Mouse (Mus musculus) midbrain, embryonic 10.5 days (tissue): ENCODE measurements at regions not wholly inside any gene's neighbourhood (a gene's known extent, or its start where the extent isn't known, plus 50 kb on each side); places are given as distances from the start of the nearest gene placed in this dataset.
A peak's percentile ranks its signal among the peaks of the same experiment; 100 is the strongest.
"Not testable (repeated sequence)": the region's sequence is repeated elsewhere in the genome, so short reads cannot be mapped to it uniquely, and the experiment has no call there.

ENCODE experiments used
- DNase-seq: peaks from one replicate; pipeline ENCODE4 v3.0.0-alpha.2; 2017; ENCODE audit warnings: low spot score
- H3K27ac ChIP-seq: fragments of 300-500 bp; sonication (generic); replicated peaks from 2 replicates; pipeline ENCODE4 v1.5.1; 2016; ENCODE audit warnings: mild to moderate bottlenecking
- H3K27me3 ChIP-seq: fragments of 300-500 bp; sonication (generic); 2 replicates; pipeline ENCODE4 v1.6.1; 2016; ENCODE audit warnings: low read depth, mild to moderate bottlenecking; ENCODE audit not compliant: poor library complexity, severe bottlenecking
- H3K36me3 ChIP-seq: fragments of 300-500 bp; sonication (generic); 2 replicates; pipeline ENCODE4 v1.6.1; 2016; ENCODE audit warnings: mild to moderate bottlenecking, moderate library complexity
- H3K4me1 ChIP-seq: fragments of 300-500 bp; sonication (generic); 2 replicates; pipeline ENCODE4 v1.6.1; 2016
- H3K4me3 ChIP-seq: fragments of 300-500 bp; sonication (generic); 2 replicates; pipeline ENCODE4 v1.5.1; 2016; ENCODE audit warnings: mild to moderate bottlenecking, moderate library complexity
- H3K9me3 ChIP-seq: fragments of 300-500 bp; sonication (generic); replicated peaks from 2 replicates; pipeline ENCODE4 v1.6.1; 2016; ENCODE audit warnings: mild to moderate bottlenecking
- WGBS: fragments of 180-500 bp; shearing (Covaris S2); methylation state at CpG from one replicate; pipeline ENCODE4 v1.1.7; 2016; 5-methylcytosine and 5-hydroxymethylcytosine counted together

GRCm38 (mm10) chr6:6303767-6304166, 86.8 kb upstream of the Slc25a13 start:
- no peaks in the 10 kb centered on the region for H3K27me3 ChIP-seq
- H3K4me3 ChIP-seq: no peak overlapping the region
- peaks cover 17% of the 10 kb centered on the region for H3K4me1 ChIP-seq
- WGBS: 19% methylated on average over 5 of the region's 5 CpGs
- no peak overlapping the region; the same call in 1 of the 2 replicates for H3K27ac ChIP-seq
- H3K9me3 ChIP-seq: no peaks in the 10 kb centered on the region
- no peaks in the 10 kb centered on the region for H3K36me3 ChIP-seq
- no peak for DNase-seq

GRCm38 (mm10) chr6:6301001-6301510, 84.1 kb upstream of the Slc25a13 start:
- H3K9me3 ChIP-seq: no peaks in the 10 kb centered on the region
- H3K27me3 ChIP-seq: no peaks in the 10 kb centered on the region
- H3K36me3 ChIP-seq: no peaks in the 10 kb centered on the region
- peaks cover 17% of the 10 kb centered on the region for H3K4me1 ChIP-seq
- no peak overlapping the region for H3K4me3 ChIP-seq
- no peak overlapping the region for H3K27ac ChIP-seq
- DNase-seq: no peak
- WGBS: 94% methylated on average over 6 of the region's 6 CpGs

- 0 out of 2 replicates have a peak, but pooled peaks cover 5% of the 10 kb centered on the region for H3K9me3 ChIP-seq
- no peak overlapping the region for H3K27ac ChIP-seq
- H3K27me3 ChIP-seq: no peaks in the 10 kb centered on the region
- no peak overlapping the region for H3K4me3 ChIP-seq
- 82% methylated on average over 14 of the region's 14 CpGs for WGBS
- peaks cover 9% of the 10 kb centered on the region for H3K4me1 ChIP-seq
- no peak for DNase-seq
- H3K36me3 ChIP-seq: no peaks in the 10 kb centered on the region
Observed at GRCm38 (mm10) chr6:6298867-6299852, 82.2 kb upstream of the Slc25a13 start.

- not testable (repeated sequence) for H3K36me3 ChIP-seq, H3K4me1 ChIP-seq, H3K27ac ChIP-seq, H3K9me3 ChIP-seq, H3K27me3 ChIP-seq, H3K4me3 ChIP-seq, DNase-seq
- WGBS: 73% methylated on average over 2 of the region's 2 CpGs
Observed at GRCm38 (mm10) chr6:6295551-6295950, 78.6 kb upstream of the Slc25a13 start.

DNA sequence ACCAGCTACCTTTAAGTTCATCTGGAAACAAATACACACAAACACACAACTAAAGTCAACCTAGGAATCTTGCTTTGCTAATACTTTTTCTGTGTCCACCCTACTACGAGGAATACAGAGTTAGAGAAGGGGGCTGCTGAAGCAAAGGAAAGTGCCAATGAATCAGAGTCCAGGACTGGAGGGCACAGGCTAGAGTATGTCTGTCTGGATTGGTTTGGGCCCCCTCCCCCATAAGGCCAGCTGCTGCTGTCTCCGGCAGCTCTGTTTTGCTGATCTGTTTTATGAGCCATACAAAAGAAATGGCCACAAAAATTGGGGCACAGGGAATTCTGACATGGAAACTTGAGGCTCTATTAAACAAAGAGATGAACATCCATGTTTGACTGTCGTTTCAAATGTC, 74.8 kb upstream of the Slc25a13 start:
- no peak overlapping the region for H3K4me3 ChIP-seq
- 68% methylated on average over 3 of the region's 3 CpGs for WGBS
- H3K9me3 ChIP-seq: 0 out of 2 replicates have a peak, but pooled peaks cover 5% of the 10 kb centered on the region
- H3K4me1 ChIP-seq: 0 out of 2 replicates have a peak, but pooled peaks cover 3% of the 10 kb centered on the region
- DNase-seq: no peak
- no peaks in the 10 kb centered on the region for H3K36me3 ChIP-seq
- no peak overlapping the region for H3K27ac ChIP-seq
- H3K27me3 ChIP-seq: no peaks in the 10 kb centered on the region

GRCm38 (mm10) chr6:6290427-6290826, 73.5 kb upstream of the Slc25a13 start:
- Histone ChIP-seq H3K4me1 (0 out of 2 replicates have a peak, but pooled peaks cover 3% of the 10 kb centered on the region), H3K4me3 (no peak overlapping the region), H3K27me3 (no peaks in the 10 kb centered on the region), H3K36me3 (no peaks in the 10 kb centered on the region), H3K9me3 (0 out of 2 replicates have a peak, but pooled peaks cover 3% of the 10 kb centered on the region), H3K27ac (no peak overlapping the region)
- WGBS: 88% methylated on average over 7 of the region's 7 CpGs
- no peak for DNase-seq

DNA sequence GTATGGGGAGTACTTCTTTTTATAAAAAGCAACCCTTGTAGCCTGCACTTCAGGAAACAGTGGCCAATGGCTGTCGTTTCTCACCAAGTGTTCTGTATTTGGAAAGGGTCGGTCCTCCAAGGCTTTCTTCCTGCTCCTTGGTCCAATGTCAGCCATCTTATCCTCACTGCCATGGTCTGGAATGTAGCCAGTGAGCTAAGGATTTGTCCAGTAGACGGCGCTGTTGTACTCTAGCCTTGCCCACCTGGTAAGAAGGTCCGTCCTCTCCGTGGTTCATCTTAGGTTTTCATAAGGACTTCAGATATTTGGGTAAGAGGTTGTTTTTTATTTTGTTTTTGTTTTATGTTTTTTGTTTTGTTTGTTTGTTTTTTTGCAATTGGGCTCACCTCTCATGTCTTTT, 72.8 kb upstream of the Slc25a13 start:
- H3K4me3 ChIP-seq: no peak overlapping the region
- H3K36me3 ChIP-seq: no peaks in the 10 kb centered on the region
- H3K27ac ChIP-seq: no peak overlapping the region
- 0 out of 2 replicates have a peak, but pooled peaks cover 3% of the 10 kb centered on the region for H3K4me1 ChIP-seq
- H3K27me3 ChIP-seq: no peaks in the 10 kb centered on the region
- 30% methylated on average over 6 of the region's 6 CpGs for WGBS
- peak; percentile 59 for DNase-seq
- H3K9me3 ChIP-seq: no peaks in the 10 kb centered on the region

- peaks cover 15% of the 10 kb centered on the region for H3K9me3 ChIP-seq
- WGBS: 86% methylated on average over 17 of the region's 17 CpGs
Observed at GRCm38 (mm10) chr6:6280812-6281568, 64.0 kb upstream of the Slc25a13 start.

GRCm38 (mm10) chr6:6279646-6280045, 62.7 kb upstream of the Slc25a13 start:
- H3K9me3 ChIP-seq: peaks cover 15% of the 10 kb centered on the region
- H3K27ac ChIP-seq: no peak overlapping the region
- 80% methylated on average over 6 of the region's 6 CpGs for WGBS
- H3K27me3 ChIP-seq: no peaks in the 10 kb centered on the region
- no peaks in the 10 kb centered on the region for H3K4me1 ChIP-seq
- DNase-seq: no peak
- no peak overlapping the region for H3K4me3 ChIP-seq
- no peaks in the 10 kb centered on the region for H3K36me3 ChIP-seq

More at GRCm38 (mm10) chr6:6280812-6281568, 64.0 kb upstream of the Slc25a13 start:
- Histone ChIP-seq H3K27me3 (no peaks in the 10 kb centered on the region), H3K4me3 (no peak overlapping the region), H3K27ac (no peak overlapping the region), H3K4me1 (no peaks in the 10 kb centered on the region), H3K36me3 (no peaks in the 10 kb centered on the region)
- no peak for DNase-seq

DNA sequence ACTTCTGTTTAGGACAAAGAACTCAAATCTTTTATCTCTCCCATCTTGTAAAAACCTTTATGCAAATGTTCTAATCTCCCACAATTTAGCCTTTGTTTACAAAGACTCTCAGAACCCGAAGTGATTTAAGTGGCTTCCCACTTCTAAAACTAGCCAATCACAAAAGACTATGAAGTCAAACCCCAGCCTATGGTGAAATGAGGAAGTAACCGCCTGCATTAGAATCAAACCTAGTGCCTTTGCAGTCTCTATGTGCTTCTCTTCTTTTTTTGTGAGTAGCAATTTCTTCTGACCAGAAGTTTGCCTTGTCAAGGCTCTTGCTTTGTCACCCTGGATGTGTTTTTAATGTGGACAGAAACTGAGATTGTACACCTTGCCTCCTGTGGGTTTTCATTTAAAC, 53.6 kb upstream of the Slc25a13 start:
- no peaks in the 10 kb centered on the region for H3K9me3 ChIP-seq
- H3K4me1 ChIP-seq: no peaks in the 10 kb centered on the region
- H3K27me3 ChIP-seq: no peaks in the 10 kb centered on the region
- no peak for DNase-seq
- no peaks in the 10 kb centered on the region for H3K36me3 ChIP-seq
- H3K27ac ChIP-seq: no peak overlapping the region
- WGBS: 48% methylated on average over 2 of the region's 2 CpGs
- H3K4me3 ChIP-seq: no peak overlapping the region
